Mouse (Mus musculus) ES-E14 (cell line): ENCODE data around the gene Kcnip1.

Experiments
- CHD2 ChIP-seq: IDR thresholded peaks from 2 replicates; pipeline ENCODE4 v1.6.1; 2014; ENCODE audit warnings: mild to moderate bottlenecking, low read depth, low read length, inconsistent platforms
- HCFC1 ChIP-seq: IDR thresholded peaks from 2 replicates; pipeline ENCODE4 v1.6.1; 2012; ENCODE audit warnings: low read length, inconsistent platforms, borderline replicate concordance; ENCODE audit not compliant: insufficient read depth
- MAFK ChIP-seq: IDR thresholded peaks from 2 replicates; pipeline ENCODE4 v1.6.1; 2014; ENCODE audit warnings: mild to moderate bottlenecking, low read depth, low read length, inconsistent platforms; ENCODE audit not compliant: insufficient read depth
- ZC3H11A ChIP-seq: IDR thresholded peaks from 2 replicates; pipeline ENCODE4 v1.6.1; 2012; ENCODE audit warnings: low read depth, mild to moderate bottlenecking, inconsistent platforms, low read length, borderline replicate concordance
- ZNF384 ChIP-seq: IDR thresholded peaks from 2 replicates; pipeline ENCODE4 v1.6.1; 2012; ENCODE audit warnings: low read depth, low read length, inconsistent platforms

DNA sequence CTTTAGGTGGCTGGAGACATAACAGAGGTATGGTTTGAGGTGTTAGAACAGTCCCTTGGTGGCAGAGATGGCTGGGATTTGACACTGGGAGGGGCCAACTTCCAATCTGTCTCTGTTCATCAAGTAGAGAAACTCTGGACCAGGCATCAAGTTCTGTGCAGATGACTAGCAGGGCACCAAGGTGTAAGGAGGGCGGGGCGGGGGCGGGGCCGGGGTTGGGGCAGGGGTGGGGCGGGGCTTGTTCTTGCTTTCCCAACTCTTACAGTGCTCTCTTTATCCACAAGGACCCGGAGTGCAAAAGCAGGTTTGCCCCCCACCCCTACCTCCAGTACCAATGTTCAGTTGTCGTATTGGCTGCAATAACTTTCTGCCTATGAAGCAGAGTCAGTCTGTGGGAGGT, 30.8 kb downstream of the Kcnip1 start:
- TF ChIP-seq ZC3H11A (no peak), HCFC1 (no peak), MAFK (no peak), CHD2 (no peak), ZNF384 (no peak)
